Mouse (Mus musculus): Measurements from ENCODE around the gene Thap7. TPM values are rescaled to one million over a fixed set of nuclear protein-coding genes. Genes with fewer than 3 reads are reported as not detected.

Gene Thap7
- polyA plus RNA-seq, 1 experiment: 67.3 TPM

GRCm38 (mm10) chr16:17491896-17492561 is 38.9 kb downstream of the Thap7 start:
- WGBS: 73% methylated on average over 5 of the region's 5 CpGs

GRCm38 (mm10) chr16:17491154-17491553 is 39.8 kb downstream of the Thap7 start:
- DNase-seq (ENCODE audit: low read depth, low spot score): no peak
- 96% methylated on average over 5 of the region's 5 CpGs for WGBS

More at GRCm38 (mm10) chr16:17491896-17492561, 38.9 kb downstream of the Thap7 start:
- DNase-seq (ENCODE audit: low read depth, low spot score): no peak

- DNase-seq (ENCODE audit: low read depth, low spot score): no peak
- WGBS: 2% methylated on average over 47 of the region's 47 CpGs
These were observed 41.3 kb downstream of the Thap7 start, which contains the start of gene Aifm3 for GRCm38 (mm10) chr16:17489469-17490111. Aifm3 (plus strand) TSS chr16:17489611.

GRCm38 (mm10) chr16:17488478-17489468 is 42.2 kb downstream of the Thap7 start:
- DNase-seq (ENCODE audit: low read depth, low spot score): no peak
- 47% methylated on average over 14 of the region's 14 CpGs for WGBS

GRCm38 (mm10) chr16:17486505-17486904 is 44.4 kb downstream of the Thap7 start:
- 8% methylated on average over 3 of the region's 3 CpGs for WGBS

GRCm38 (mm10) chr16:17481465-17481864 is 49.5 kb downstream of the Thap7 start:
- 71% methylated on average over 2 of the region's 2 CpGs for WGBS
- no peak for DNase-seq (ENCODE audit: low read depth, low spot score)

More at GRCm38 (mm10) chr16:17486505-17486904, 44.4 kb downstream of the Thap7 start:
- DNase-seq (ENCODE audit: low read depth, low spot score): no peak

- no peak for DNase-seq (ENCODE audit: low read depth, low spot score)
- WGBS: 49% methylated on average over 4 of the region's 4 CpGs
These were observed 52.5 kb downstream of the Thap7 start for GRCm38 (mm10) chr16:17478331-17478943.

Other genes starting within 250 kb of the Thap7 start
- gene Serpind1, start 199.8 kb downstream of the Thap7 start, polyA plus RNA-seq (2012; rRNA removed): 0.15 and 0.19 TPM in 2 replicates
- gene Snap29, start 125.2 kb downstream of the Thap7 start, polyA plus RNA-seq (2012; rRNA removed): 8.2 and 8.8 TPM in 2 replicates
- gene Pi4ka, start 124.8 kb downstream of the Thap7 start, polyA plus RNA-seq (2012; rRNA removed): 54.5 and 56.9 TPM in 2 replicates
- gene Crkl, start 79.1 kb downstream of the Thap7 start, polyA plus RNA-seq (2012; rRNA removed): 15.3 and 32.4 TPM in 2 replicates
- gene Aifm3, start 41.5 kb downstream of the Thap7 start, polyA plus RNA-seq (2012; rRNA removed): 0.89 and 1.2 TPM in 2 replicates
- 137 and 160 TPM in 2 replicates for gene Lztr1, start 22.4 kb downstream of the Thap7 start, polyA plus RNA-seq (2012; rRNA removed)
- 0.10 and 0.11 TPM in 2 replicates for gene Lrrc74b, start 30.1 kb upstream of the Thap7 start, polyA plus RNA-seq (2012; rRNA removed)
- gene P2rx6, start 30.7 kb upstream of the Thap7 start, polyA plus RNA-seq (2012; rRNA removed): 2.4 and 2.6 TPM in 2 replicates
- gene Slc7a4, start 52.1 kb upstream of the Thap7 start, polyA plus RNA-seq (2012; rRNA removed): 21.3 and 21.6 TPM in 2 replicates
- gene Smpd4, start 88.2 kb upstream of the Thap7 start, polyA plus RNA-seq (2012; rRNA removed): 33.0 and 47.3 TPM in 2 replicates
- gene Ccdc74a, start 115.3 kb upstream of the Thap7 start, polyA plus RNA-seq (2012; rRNA removed): 0.79 and 1.2 TPM in 2 replicates
- 57.1 and 86.6 TPM in 2 replicates for gene Med15, start 201.8 kb upstream of the Thap7 start, polyA plus RNA-seq (2012; rRNA removed)
- 38.5 and 51.9 TPM in 2 replicates for gene Klhl22, start 228.5 kb upstream of the Thap7 start, polyA plus RNA-seq (2012; rRNA removed)

Measured in large intestine, adult 2 months (tissue).